Mouse (Mus musculus) embryonic fibroblast, embryonic 13.5 days (primary cell): ENCODE measurements around the gene Mndal.
"Not testable (repeated sequence)": the region's sequence is repeated elsewhere in the genome, so short reads cannot be mapped to it uniquely, and the experiment has no call there.

Experiments
- CTCF ChIP-seq: IDR thresholded peaks from 2 replicates; pipeline ENCODE4 v1.5.1; 2011; ENCODE audit warnings: mild to moderate bottlenecking, control low read depth, low read length, moderate library complexity, borderline replicate concordance; ENCODE audit not compliant: insufficient read depth
- POLR2A ChIP-seq: IDR thresholded peaks from 2 replicates; pipeline ENCODE4 v1.6.1; 2011; ENCODE audit warnings: low read depth, mild to moderate bottlenecking, control low read depth, low read length, moderate library complexity

- not testable (repeated sequence) for TF ChIP-seq CTCF, POLR2A
Observed at GRCm38 (mm10) chr1:173801791-173802190, 140.5 kb downstream of the Mndal start.
